Mouse (Mus musculus) cerebellum, adult 18-20 months (tissue): Measurements from ENCODE around the gene Prkab1.

ENCODE experiments used
- DNase-seq, 2 experiments: peaks; one replicate each; pipeline ENCODE4 v3.0.0; 2021

Prkab1 gene

GRCm38 (mm10) chr5:116024327-116024739 lies at the start of gene Prkab1:
Gene Prkab1, minus strand, starts transcription at chr5:116024508.
- peak; percentile 89 to 94 for DNase-seq

GRCm38 (mm10) chr5:116069618-116070017 lies 45.3 kb upstream of the Prkab1 start:
- no peak for DNase-seq

DNA sequence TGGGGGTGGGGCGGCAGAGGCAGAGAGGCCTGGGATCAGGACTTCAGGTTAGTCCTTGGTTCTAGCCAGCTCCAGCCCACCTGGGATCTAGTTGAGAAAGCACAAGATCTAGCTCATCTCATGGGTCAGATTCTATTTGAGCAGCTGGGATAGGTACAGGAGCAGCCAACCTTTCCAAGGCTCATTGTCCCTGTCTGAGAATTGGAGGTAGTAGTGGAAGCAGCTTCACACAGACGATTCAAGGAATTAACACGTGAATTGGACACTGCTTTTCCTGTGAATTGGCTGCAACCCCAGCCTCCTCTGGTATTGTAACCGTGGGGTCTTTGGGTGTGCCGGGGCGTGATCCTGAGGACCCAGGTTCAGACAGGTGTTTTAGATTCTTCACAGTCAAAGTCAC lies 28.5 kb upstream of the Prkab1 start:
- no peak for DNase-seq

- DNase-seq = no peak
Observed at GRCm38 (mm10) chr5:116052171-116052570, 27.9 kb upstream of the Prkab1 start.

DNA sequence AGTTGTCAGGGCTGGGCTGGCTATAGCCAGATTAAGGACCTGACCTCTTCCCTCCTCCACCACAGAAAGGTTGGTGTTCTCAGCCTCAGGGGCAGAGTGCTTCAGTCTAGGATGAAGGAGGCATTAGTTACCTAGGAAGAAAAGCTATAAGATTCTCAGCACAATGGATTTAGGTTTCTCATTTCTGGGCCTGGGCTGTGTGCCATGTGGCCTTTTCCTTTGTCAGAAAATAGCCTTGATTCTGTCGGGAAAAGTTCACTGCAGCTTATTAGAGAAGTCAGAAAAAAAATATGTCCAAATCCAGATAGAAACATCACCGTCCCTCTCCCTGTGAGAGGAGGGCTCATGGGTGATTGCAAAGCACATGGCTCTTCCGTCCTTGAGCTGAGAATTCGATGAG lies 25.5 kb upstream of the Prkab1 start:
- no peak for DNase-seq

DNA sequence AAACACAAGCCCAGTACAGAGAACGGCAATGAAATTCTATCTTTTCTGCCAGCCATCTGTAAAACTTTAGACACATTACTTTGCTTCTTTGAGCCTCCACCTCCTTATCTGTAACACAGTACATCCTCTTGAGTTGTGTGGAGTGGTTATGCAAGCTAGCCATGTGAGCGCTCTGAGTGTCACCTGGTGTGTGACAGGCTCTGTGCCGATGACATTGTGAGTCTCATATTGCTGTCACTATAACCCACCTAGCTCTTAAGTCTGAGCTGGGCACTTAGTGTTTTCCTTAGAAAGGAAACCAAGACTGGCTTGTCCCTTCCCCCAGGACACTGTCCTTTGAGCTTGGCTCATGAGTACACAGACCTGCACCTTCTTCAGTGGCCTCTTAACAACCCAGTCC lies 24.0 kb upstream of the Prkab1 start:
- DNase-seq = no peak

GRCm38 (mm10) chr5:116046246-116046645 lies 21.9 kb upstream of the Prkab1 start:
- no peak for DNase-seq

- DNase-seq = no peak
Observed at GRCm38 (mm10) chr5:116045581-116045980, 21.3 kb upstream of the Prkab1 start.

DNA sequence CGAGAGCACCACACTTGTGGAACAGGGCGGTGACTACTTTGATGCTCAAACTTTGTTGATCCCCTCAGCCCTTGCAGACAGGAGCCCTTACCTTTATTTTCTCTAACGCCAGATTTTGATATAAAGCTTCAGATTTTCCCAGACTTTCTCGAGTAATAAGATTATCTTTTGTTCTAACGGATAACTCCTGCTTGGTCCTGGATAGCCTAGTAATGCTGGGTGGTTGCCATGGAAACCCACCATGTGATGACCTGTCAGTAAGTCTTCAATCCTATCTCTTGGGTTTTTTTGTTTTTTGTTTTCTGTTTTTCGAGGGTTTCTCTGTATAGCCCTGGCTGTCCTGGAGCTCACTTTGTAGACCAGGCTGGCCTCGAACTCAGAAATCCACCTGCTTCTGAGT lies 17.9 kb upstream of the Prkab1 start:
- no peak for DNase-seq

GRCm38 (mm10) chr5:116039706-116040105 lies 15.4 kb upstream of the Prkab1 start:
- no peak for DNase-seq

DNA sequence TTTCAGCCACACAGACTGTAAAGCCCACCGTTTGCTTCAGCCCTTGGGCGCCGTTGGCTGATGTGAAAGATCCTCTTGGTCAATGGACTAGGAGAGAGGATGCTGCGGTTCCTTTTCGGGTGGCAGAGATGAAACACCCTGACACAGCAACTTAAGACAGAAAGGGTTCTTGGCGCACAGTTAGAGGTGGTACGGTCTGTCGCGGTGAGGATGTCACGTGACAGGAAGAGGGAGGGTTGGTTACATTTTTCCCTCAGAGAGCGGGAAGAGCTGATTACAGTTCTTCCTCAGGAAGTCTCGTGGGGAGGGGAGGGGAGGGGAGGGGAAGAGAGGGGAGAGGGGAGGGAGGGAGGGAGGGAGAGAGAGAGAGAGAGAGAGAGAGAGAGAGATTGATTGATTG lies 13.4 kb upstream of the Prkab1 start:
- no peak for DNase-seq

GRCm38 (mm10) chr5:116036465-116036864 lies 12.2 kb upstream of the Prkab1 start:
- DNase-seq = no peak

- DNase-seq = peak; percentile 54 to 62
Observed at GRCm38 (mm10) chr5:116031190-116031577, 6.9 kb upstream of the Prkab1 start.

- no peak for DNase-seq
Observed at GRCm38 (mm10) chr5:116030566-116031189, 6.4 kb upstream of the Prkab1 start.

- DNase-seq = no peak
Observed at GRCm38 (mm10) chr5:116029071-116029470, 4.8 kb upstream of the Prkab1 start.

GRCm38 (mm10) chr5:116026561-116026960 lies 2.3 kb upstream of the Prkab1 start:
- DNase-seq = no peak

DNA sequence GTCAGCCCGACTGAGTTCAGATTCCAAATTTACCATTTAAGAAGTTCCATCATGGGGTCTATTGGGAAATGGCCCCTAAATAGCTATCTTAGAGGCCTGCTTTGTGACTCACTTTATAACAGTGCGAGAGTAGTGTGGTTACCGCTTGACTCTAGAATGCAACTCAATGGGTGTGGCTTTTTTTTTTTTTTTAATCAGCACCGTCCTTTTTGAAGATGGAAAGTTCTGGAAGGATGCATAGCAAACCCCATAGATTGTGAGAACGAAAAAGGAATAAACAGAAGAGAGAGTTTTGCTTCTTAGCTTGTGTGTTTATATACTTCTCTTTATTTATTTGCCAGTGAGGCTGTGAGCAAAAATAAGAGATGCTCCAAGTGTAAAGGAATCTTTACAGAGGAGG lies 1.8 kb upstream of the Prkab1 start:
- no peak for DNase-seq

- DNase-seq = peak in 1 of 2 experiments; percentile 26
Observed at GRCm38 (mm10) chr5:116023821-116024284, 455 bp downstream of the Prkab1 start.

- DNase-seq = no peak
Observed at GRCm38 (mm10) chr5:116023251-116023661, 1.1 kb downstream of the Prkab1 start.

GRCm38 (mm10) chr5:116022658-116023200 lies 1.6 kb downstream of the Prkab1 start:
- DNase-seq = no peak

DNA sequence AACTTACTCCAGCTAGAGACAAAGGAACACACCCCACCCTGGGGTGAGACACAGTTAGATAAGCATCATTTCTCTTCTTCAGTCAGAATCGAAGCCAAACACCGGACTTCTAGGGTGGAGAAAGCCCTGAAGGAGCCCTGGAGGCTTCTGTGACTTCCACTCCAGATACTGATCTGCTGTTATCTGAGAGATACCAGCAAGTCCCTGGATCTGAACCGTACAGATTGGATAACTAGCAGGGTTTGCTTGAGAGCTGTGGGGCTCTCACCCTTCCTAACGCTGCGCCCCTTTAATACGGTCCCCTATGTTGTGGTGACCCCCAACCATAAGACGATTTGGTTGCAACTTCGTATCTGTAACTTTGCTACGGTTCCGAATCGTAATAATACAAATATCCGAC lies 2.2 kb downstream of the Prkab1 start:
- DNase-seq = no peak

GRCm38 (mm10) chr5:116021552-116021951 lies 2.8 kb downstream of the Prkab1 start:
- DNase-seq = no peak

- no peak for DNase-seq
Observed at GRCm38 (mm10) chr5:116019371-116019770, 4.9 kb downstream of the Prkab1 start.

GRCm38 (mm10) chr5:116018784-116019183 lies 5.5 kb downstream of the Prkab1 start:
- no peak for DNase-seq

DNA sequence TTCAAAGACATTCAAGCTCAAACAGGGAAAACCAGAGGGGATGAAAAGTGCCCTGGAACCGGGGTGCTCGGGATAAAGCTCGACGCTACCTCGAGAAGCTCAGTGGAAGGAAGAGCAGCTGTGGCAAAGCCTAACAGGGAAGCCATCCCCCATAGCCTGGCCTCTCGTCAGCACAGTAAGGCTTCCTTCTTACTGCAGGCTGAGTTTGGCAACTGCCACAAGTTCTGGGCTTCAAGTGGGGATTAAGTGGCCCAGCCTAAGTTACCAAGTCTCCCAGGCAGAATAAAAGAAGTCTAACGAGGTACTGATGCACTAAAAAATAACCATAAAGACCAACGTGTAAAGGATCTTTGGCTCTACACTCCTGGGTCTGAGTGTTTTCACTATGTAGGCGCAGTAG lies 6.1 kb downstream of the Prkab1 start:
- DNase-seq = no peak
